Mouse (Mus musculus) liver, embryonic 14.5 days (tissue): ENCODE measurements around the gene Hivep3.

Source experiments
- CTCF ChIP-seq: IDR thresholded peaks from 2 replicates; pipeline ENCODE4 v1.5.1; 2016; ENCODE audit warnings: antibody characterized with exemption, low read depth, control low read depth
- EP300 ChIP-seq: IDR thresholded peaks from 2 replicates; pipeline ENCODE4 v1.6.1; 2016; ENCODE audit warnings: antibody characterized with exemption, low read depth

DNA sequence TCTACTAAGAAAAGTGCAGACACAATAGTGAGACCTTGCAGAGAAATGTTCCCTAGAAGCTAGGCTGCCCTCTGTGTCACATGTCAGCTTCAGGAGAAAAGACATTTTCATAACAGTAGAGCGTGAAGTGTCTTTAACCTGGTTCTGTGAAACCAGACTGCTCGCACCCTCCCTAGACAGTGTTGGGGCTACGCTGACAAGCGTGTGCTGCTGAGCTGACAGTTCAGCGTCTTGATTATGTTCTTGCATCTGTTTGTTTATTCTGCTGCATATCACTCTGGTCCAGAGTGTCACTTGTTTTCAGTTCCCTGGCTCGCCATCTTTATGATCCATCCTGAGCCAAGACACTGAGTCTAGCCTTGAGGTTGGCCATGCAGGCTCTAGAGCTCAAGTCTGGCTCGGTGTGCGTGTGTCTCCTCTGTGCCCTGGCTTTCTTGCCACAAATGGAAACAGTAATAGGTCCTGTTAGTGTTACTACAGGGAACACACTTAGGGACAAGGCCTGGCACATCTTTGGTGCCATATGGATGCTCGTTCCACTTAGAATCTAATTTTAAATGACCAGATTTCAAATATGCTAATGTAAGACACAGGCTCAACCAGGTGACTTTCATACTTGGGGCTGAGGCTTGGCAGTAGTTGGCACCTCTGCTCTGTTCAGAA, 28.0 kb downstream of the Hivep3 start:
- no peak for TF ChIP-seq CTCF
- no peak for TF ChIP-seq EP300
